Mouse (Mus musculus) E14TG2a.4 (cell line): ENCODE measurements around the gene Gipc3.

ENCODE experiments used
- CTCF ChIP-seq: conservative IDR thresholded peaks from 2 replicates; pipeline ENCODE4 v1.5.1; 2014; ENCODE audit warnings: low read length
- POU5F1 ChIP-seq: IDR thresholded peaks from 2 replicates; pipeline ENCODE4 v1.6.1; 2014; ENCODE audit warnings: low read length, borderline replicate concordance

DNA sequence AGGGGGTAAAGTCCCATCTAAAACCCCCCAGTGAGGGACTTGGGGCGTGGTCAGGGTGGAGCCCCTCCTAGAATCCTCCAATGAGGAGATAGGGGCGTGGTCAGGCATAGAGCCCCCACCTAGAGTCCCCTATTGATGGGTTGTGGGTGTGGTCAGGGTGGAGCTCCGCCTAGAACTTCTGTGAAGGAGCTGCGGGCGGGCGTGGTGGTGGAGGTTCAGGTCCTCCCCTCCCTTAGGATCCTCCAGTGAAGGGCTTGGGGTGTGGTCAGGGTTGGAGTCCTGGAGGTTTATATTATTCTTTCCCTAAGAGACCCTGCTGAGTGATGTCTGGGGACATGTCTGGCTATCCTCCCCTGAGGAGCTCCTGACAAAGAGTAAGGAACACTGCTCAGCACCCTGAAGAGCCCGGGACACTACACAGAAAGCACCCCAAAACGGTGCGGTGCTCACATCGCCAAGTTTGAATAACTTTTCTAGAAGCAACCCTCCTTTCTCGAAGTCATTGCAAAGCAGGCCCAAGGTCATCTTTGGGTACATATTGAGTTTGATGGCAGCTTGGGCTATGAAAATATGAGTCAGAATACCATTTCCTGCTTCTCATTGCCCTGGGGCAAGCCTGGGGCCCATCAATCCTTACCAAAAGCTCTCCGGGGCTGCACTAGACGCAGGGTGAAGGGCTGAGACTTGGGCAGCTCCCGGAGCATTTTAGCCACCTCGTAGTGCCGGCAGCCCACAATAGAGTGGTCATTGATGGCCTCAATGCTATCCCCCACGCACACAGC is 2.3 kb downstream of the Gipc3 start:
- TF ChIP-seq CTCF (no peak), POU5F1 (no peak)
